ENCODE assay signal across 8 mouse cellular contexts in the genomic region with DNA sequence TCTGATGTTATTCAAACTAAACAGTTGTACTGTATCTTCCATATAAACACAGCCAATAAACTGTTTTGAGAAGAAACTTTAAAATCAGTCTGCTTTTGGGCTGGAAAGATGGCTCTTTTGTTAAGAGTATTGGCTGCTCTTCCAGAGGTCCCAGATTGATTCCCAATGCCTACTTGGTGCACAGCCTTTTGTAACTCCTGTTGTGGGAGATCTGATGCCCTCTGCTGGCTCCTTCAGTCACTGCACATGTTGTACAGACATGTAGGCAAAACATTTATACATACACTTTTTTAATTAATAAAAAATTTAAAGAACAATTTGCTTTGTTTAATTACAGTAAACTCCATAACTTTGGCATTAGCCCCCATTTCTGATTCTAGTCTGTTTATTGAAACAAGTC.
DNase-seq lines count a peak whose midpoint lies in the region; ATAC-seq and TF ChIP-seq lines count a peak whose summit lies in the region.

No protein-coding gene starts in this region.

- H3K4me3 ChIP-seq in intestine, embryonic 14.5 days (ENCODE audit: low read depth, low read length): no peak overlapping the region
- H3K4me3 ChIP-seq in intestine, embryonic 15.5 days (replicated peaks): no peak overlapping the region
- no peak overlapping the region for H3K4me3 ChIP-seq in E14TG2a.4 (replicated peaks; ENCODE audit: low read length)
- H3K4me3 ChIP-seq in embryonic facial prominence, embryonic 11.5 days (ENCODE audit: low read depth, low read length): no peak overlapping the region
- no peak overlapping the region for H3K4me3 ChIP-seq in stomach, postnatal 0 days (ENCODE audit: low read depth, low read length)

- no peak for ATAC-seq in intestine, embryonic 14.5 days (replicated peaks; ENCODE audit: low FRiP score, low TSS enrichment, low read depth)
- ATAC-seq in intestine, embryonic 15.5 days: no peak
- no peak for ATAC-seq in embryonic facial prominence, embryonic 11.5 days (replicated peaks; ENCODE audit: insufficient number of reproducible peaks, low FRiP score, low TSS enrichment, low read depth)
- ATAC-seq in stomach, postnatal 0 days (ENCODE audit: low FRiP score, low TSS enrichment): no peak

- TF ChIP-seq EP300 in stomach, postnatal 0 days (optimal IDR thresholded peaks at IDR 0.05): no peak

- peak; percentile 69 for TF ChIP-seq CTCF in E14TG2a.4 (conservative IDR thresholded peaks at IDR 0.05; ENCODE audit: low read length)
- TF ChIP-seq CTCF in stomach, postnatal 0 days (IDR thresholded peaks at IDR 0.05; ENCODE audit: low read depth): peak; percentile 80

- peaks cover 15% of the 10 kb centered on the region for H3K36me3 ChIP-seq in intestine, embryonic 14.5 days (ENCODE audit: control insufficient read depth, insufficient read depth, low read length)
- H3K36me3 ChIP-seq in intestine, embryonic 15.5 days: no peaks in the 10 kb centered on the region
- peaks cover 16% of the 10 kb centered on the region; the same call in 1 of the 2 replicates for H3K36me3 ChIP-seq in E14TG2a.4 (ENCODE audit: insufficient read depth, low read length)
- no peaks in the 10 kb centered on the region for H3K36me3 ChIP-seq in embryonic facial prominence, embryonic 11.5 days (replicated peaks; ENCODE audit: control insufficient read depth, insufficient read depth, low read depth, low read length)
- H3K36me3 ChIP-seq in stomach, postnatal 0 days (ENCODE audit: control insufficient read depth, insufficient read depth, low read length): no peaks in the 10 kb centered on the region

- peak; percentile 70 for DNase-seq in intestine, embryonic 14.5 days (ENCODE audit: low spot score)
- DNase-seq in adrenal gland, postnatal 36 days: peak; percentile 60 to 70
- DNase-seq in embryonic facial prominence, embryonic 11.5 days (ENCODE audit: low spot score): peak; percentile 74
- peak; percentile 58 to 80 for DNase-seq in kidney, postnatal 25 days
- DNase-seq in lung, postnatal 14 days: peak; percentile 65
- peak; percentile 64 for DNase-seq in stomach, postnatal 0 days (ENCODE audit: low spot score)

- H3K27me3 ChIP-seq in intestine, embryonic 14.5 days (replicated peaks; ENCODE audit: control insufficient read depth, insufficient read depth, low read length): no peaks in the 10 kb centered on the region
- no peaks in the 10 kb centered on the region for H3K27me3 ChIP-seq in intestine, embryonic 15.5 days (replicated peaks)
- H3K27me3 ChIP-seq in E14TG2a.4 (ENCODE audit: insufficient read depth, low read length): no peaks in the 10 kb centered on the region
- H3K27me3 ChIP-seq in embryonic facial prominence, embryonic 11.5 days (ENCODE audit: control insufficient read depth, insufficient read depth, low read length): no peaks in the 10 kb centered on the region
- no peaks in the 10 kb centered on the region for H3K27me3 ChIP-seq in stomach, postnatal 0 days (ENCODE audit: control insufficient read depth, insufficient read depth, low read length)

- H3K27ac ChIP-seq in intestine, embryonic 14.5 days (ENCODE audit: low read depth): no peak overlapping the region
- H3K27ac ChIP-seq in intestine, embryonic 15.5 days: no peak overlapping the region
- no peak overlapping the region for H3K27ac ChIP-seq in embryonic facial prominence, embryonic 11.5 days (replicated peaks; ENCODE audit: low read depth, low read length)
- no peak overlapping the region for H3K27ac ChIP-seq in stomach, postnatal 0 days (replicated peaks)

- no peak overlapping the region for H3K9ac ChIP-seq in intestine, embryonic 14.5 days (ENCODE audit: low read length)
- no peak overlapping the region for H3K9ac ChIP-seq in intestine, embryonic 15.5 days
- no peak overlapping the region for H3K9ac ChIP-seq in embryonic facial prominence, embryonic 11.5 days (replicated peaks; ENCODE audit: low read length)
- no peak overlapping the region for H3K9ac ChIP-seq in stomach, postnatal 0 days (ENCODE audit: low read length)

- H3K9me3 ChIP-seq in intestine, embryonic 14.5 days (ENCODE audit: control insufficient read depth, low read length): no peaks in the 10 kb centered on the region
- H3K9me3 ChIP-seq in intestine, embryonic 15.5 days: no peaks in the 10 kb centered on the region
- no peaks in the 10 kb centered on the region for H3K9me3 ChIP-seq in E14TG2a.4 (ENCODE audit: low read length)
- no peaks in the 10 kb centered on the region for H3K9me3 ChIP-seq in embryonic facial prominence, embryonic 11.5 days (replicated peaks; ENCODE audit: control insufficient read depth, low read length)
- H3K9me3 ChIP-seq in stomach, postnatal 0 days (ENCODE audit: control insufficient read depth, low read length): no peaks in the 10 kb centered on the region

- no peak overlapping the region for H3K4me2 ChIP-seq in intestine, embryonic 14.5 days (ENCODE audit: low read length)
- H3K4me2 ChIP-seq in intestine, embryonic 15.5 days (replicated peaks): no peak overlapping the region
- H3K4me2 ChIP-seq in embryonic facial prominence, embryonic 11.5 days (ENCODE audit: low read depth, low read length): no peak overlapping the region
- no peak overlapping the region for H3K4me2 ChIP-seq in stomach, postnatal 0 days (replicated peaks; ENCODE audit: low read depth)

- H3K4me1 ChIP-seq in intestine, embryonic 14.5 days (replicated peaks; ENCODE audit: control insufficient read depth, insufficient read depth, low read length): no peaks in the 10 kb centered on the region
- 0 out of 2 replicates have a peak, but pooled peaks cover 3% of the 10 kb centered on the region for H3K4me1 ChIP-seq in intestine, embryonic 15.5 days (replicated peaks)
- H3K4me1 ChIP-seq in E14TG2a.4 (replicated peaks; ENCODE audit: low read depth, low read length): no peaks in the 10 kb centered on the region
- no peaks in the 10 kb centered on the region for H3K4me1 ChIP-seq in embryonic facial prominence, embryonic 11.5 days (ENCODE audit: control insufficient read depth, insufficient read depth, low read length)
- no peaks in the 10 kb centered on the region for H3K4me1 ChIP-seq in stomach, postnatal 0 days (replicated peaks; ENCODE audit: control insufficient read depth, insufficient read depth)
